Mouse (Mus musculus) ES-E14 (cell line): ENCODE measurements around the gene 6430571L13Rik.

Experiments used
- CHD2 ChIP-seq: IDR thresholded peaks from 2 replicates; pipeline ENCODE4 v1.6.1; 2014; ENCODE audit warnings: mild to moderate bottlenecking, low read depth, low read length, inconsistent platforms
- HCFC1 ChIP-seq: IDR thresholded peaks from 2 replicates; pipeline ENCODE4 v1.6.1; 2012; ENCODE audit warnings: low read length, inconsistent platforms, borderline replicate concordance; ENCODE audit not compliant: insufficient read depth
- MAFK ChIP-seq: IDR thresholded peaks from 2 replicates; pipeline ENCODE4 v1.6.1; 2014; ENCODE audit warnings: mild to moderate bottlenecking, low read depth, low read length, inconsistent platforms; ENCODE audit not compliant: insufficient read depth
- ZC3H11A ChIP-seq: IDR thresholded peaks from 2 replicates; pipeline ENCODE4 v1.6.1; 2012; ENCODE audit warnings: low read depth, mild to moderate bottlenecking, inconsistent platforms, low read length, borderline replicate concordance

DNA sequence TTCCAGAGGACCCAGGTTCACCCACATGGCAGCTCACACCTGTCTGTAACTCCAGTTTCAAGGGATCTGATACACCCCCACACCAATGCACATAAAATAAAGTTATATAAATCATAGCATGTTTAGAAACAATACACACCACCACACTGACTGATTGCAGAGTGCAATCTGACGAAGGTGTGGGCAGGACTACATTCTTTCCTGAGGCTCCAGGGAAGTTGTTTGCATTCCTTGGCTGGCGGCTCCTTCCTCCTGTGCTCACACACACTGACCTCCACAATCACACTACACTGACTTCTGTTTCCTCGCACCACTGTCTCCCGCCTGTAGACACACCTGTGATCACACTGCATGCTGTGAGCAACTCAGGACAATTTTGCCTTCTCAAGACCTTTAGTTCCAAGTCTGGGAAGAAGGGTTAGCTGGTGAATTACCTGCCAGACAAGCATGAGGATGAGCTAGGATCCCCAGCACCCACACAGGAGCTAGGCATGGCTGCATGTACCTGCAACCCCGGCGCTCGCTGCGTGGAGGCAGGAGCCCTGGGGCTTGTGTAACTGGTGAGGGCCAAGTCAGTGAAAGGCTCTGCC lies 17.8 kb upstream of the 6430571L13Rik start:
- TF ChIP-seq HCFC1 (no peak), CHD2 (no peak), ZC3H11A (no peak), MAFK (no peak)
